Mouse (Mus musculus): ENCODE measurements around the gene Bsn. TPM values are rescaled to one million over a fixed set of nuclear protein-coding genes. Genes with fewer than 3 reads are reported as not detected.

Gene Bsn
- polyA plus RNA-seq, 1 experiment: 70.0 TPM

DNA sequence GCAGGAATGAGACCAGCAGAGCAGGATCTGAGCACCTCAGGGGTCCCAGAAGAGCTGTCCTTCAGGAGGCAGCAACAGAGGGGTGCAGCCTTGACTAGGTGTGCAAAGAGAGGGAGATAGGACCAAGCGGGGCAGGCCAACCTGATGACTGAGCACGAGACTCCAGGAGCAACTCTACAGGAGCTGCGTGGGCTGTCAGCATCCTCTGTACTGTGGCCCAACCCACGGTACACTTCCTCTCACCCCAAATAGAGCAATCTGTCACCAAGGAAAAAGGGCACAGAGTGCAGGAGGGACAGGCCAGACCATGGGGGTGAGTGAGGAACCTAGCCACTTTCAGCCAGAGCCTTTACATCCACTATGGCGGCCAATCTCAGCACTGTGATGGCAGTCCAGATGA is 33.4 kb downstream of the Bsn start:
- no peak overlapping the region for H3K4me3 ChIP-seq (replicated peaks; ENCODE audit: insufficient read depth, low read depth, low read length)
- DNase-seq: peak; percentile 75 to 88
- H3K4me1 ChIP-seq (ENCODE audit: control insufficient read depth, insufficient read depth, low read length): peaks cover 65% of the 10 kb centered on the region
- WGBS: 17% methylated on average over 5 of the region's 5 CpGs
- TF ChIP-seq CTCF (IDR thresholded peaks at IDR 0.05; ENCODE audit: borderline replicate concordance, insufficient read depth, low read depth, low read length): no peak
- TF ChIP-seq POLR2A (IDR thresholded peaks at IDR 0.05; ENCODE audit: borderline replicate concordance, insufficient read depth, low read length): 0 out of 2 replicates have a peak, but pooled peaks have one; percentile 21
- peak overlapping the region; percentile 98 for H3K27ac ChIP-seq (ENCODE audit: insufficient read depth, low read length)
- no peaks in the 10 kb centered on the region for H3K27me3 ChIP-seq (ENCODE audit: control insufficient read depth, insufficient read depth, low read length)

DNA sequence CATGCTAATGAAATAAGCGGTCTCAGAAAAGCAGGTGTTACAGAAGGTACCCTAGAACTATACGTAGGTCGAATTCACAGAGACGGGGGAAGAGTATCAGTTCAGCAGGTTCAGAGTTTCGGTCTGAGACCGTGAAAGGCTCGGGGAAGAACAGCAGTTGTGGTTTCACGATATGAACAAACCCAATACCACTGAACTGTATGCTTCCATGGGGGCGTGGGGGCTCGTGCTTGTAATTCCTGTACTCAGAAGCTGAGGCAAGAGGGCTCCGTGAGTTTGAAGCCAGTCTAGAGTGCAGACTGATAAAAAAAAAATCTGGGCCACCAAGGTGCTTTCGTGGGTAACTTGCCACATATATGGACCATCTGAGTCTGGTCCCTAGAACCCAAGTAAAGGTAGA is 35.4 kb downstream of the Bsn start:
- WGBS: 64% methylated on average over 12 of the region's 12 CpGs
- H3K27ac ChIP-seq (ENCODE audit: insufficient read depth, low read length): peak overlapping the region; percentile 91

DNA sequence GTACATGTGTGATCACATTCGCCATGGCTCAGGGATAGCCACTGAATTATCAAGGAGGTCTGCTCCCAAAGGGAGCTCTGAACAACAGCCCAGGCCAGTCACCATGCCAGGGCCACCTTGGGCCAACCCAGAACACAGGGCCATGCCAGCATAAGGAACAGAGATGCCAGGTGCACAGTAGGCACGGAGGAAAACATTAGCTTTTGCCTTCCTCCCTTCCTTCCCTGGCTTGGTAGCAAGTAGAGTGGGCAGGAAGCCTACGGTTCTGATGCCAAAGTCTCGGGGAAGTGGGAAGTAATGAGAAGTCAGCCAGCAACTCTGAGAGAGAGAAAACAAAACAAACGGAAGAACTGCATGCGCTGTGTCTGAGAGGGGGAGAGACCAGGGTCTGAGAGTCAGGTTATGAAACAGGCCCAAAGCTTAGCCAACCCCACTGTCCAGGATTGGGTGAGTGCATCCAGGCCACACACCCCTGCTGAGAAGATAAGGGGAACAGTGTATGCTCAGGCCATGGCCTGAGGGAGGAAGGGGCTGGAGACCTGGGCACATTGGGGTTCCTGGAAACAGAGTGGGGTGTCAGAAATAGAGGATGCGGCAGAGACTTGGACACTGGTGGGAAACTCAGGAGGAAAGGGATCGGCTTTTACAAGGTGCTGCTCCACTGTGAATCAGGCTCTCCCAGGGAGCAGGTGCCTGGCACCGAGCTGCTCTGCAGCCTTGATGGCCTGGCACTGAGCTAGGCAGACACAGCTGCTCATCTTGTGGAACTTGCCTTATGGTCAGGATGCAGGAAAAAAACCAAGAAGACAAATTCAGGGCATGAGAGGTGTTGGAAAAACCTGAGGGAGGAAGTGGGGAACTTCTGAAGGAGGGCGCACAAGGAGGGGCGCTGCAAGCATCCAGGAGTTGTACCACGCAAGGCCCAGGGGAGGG is 36.4 kb downstream of the Bsn start:
- WGBS: 9% methylated on average over 12 of the region's 12 CpGs
- Histone ChIP-seq H3K27me3 (ENCODE audit: control insufficient read depth, insufficient read depth, low read length) (no peaks in the 10 kb centered on the region), H3K4me3 (replicated peaks; ENCODE audit: insufficient read depth, low read depth, low read length) (peak overlapping the region; percentile 1), H3K4me1 (ENCODE audit: control insufficient read depth, insufficient read depth, low read length) (peaks cover 63% of the 10 kb centered on the region), H3K27ac (ENCODE audit: insufficient read depth, low read length) (peak overlapping the region; percentile 91)
- TF ChIP-seq POLR2A (IDR thresholded peaks at IDR 0.05; ENCODE audit: borderline replicate concordance, insufficient read depth, low read length) (no peak; the same call in 1 of the 2 replicates), CTCF (IDR thresholded peaks at IDR 0.05; ENCODE audit: borderline replicate concordance, insufficient read depth, low read depth, low read length) (no peak)
- peak; percentile 96 to 98 for DNase-seq

More for the DNA sequence above, 35.4 kb downstream of the Bsn start:
- no peak for TF ChIP-seq POLR2A (IDR thresholded peaks at IDR 0.05; ENCODE audit: borderline replicate concordance, insufficient read depth, low read length)
- TF ChIP-seq CTCF (IDR thresholded peaks at IDR 0.05; ENCODE audit: borderline replicate concordance, insufficient read depth, low read depth, low read length): no peak
- H3K4me3 ChIP-seq (replicated peaks; ENCODE audit: insufficient read depth, low read depth, low read length): no peak overlapping the region
- no peaks in the 10 kb centered on the region for H3K27me3 ChIP-seq (ENCODE audit: control insufficient read depth, insufficient read depth, low read length)
- H3K4me1 ChIP-seq (ENCODE audit: control insufficient read depth, insufficient read depth, low read length): peaks cover 69% of the 10 kb centered on the region
- peak in 1 of 2 experiments; percentile 37 for DNase-seq

DNA sequence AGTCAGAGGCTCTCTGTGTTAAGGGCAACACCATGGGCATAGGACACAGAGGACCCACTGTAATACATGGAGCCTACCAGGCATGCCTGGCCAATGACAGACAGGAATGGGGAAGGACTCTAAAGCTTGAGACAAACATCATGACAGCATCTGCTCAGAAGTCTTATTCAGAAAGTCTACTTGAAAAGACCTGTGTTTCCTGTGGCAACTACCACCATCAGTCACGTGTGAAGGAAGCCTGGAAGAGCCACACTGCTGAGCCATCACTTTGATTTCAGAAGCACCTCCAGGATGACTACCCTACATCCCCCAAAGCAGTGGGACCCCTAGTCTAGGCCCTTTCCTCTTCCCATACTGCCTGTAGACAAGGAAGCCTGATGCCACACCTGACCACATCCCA is 39.7 kb downstream of the Bsn start:
- H3K27me3 ChIP-seq (ENCODE audit: control insufficient read depth, insufficient read depth, low read length): no peaks in the 10 kb centered on the region
- peaks cover 68% of the 10 kb centered on the region for H3K4me1 ChIP-seq (ENCODE audit: control insufficient read depth, insufficient read depth, low read length)
- no peak for DNase-seq
- 36% methylated on average over 1 of the region's 1 CpGs for WGBS
- no peak for TF ChIP-seq CTCF (IDR thresholded peaks at IDR 0.05; ENCODE audit: borderline replicate concordance, insufficient read depth, low read depth, low read length)
- TF ChIP-seq POLR2A (IDR thresholded peaks at IDR 0.05; ENCODE audit: borderline replicate concordance, insufficient read depth, low read length): no peak
- no peak overlapping the region for H3K4me3 ChIP-seq (replicated peaks; ENCODE audit: insufficient read depth, low read depth, low read length)
- H3K27ac ChIP-seq (ENCODE audit: insufficient read depth, low read length): peak overlapping the region; percentile 55

DNA sequence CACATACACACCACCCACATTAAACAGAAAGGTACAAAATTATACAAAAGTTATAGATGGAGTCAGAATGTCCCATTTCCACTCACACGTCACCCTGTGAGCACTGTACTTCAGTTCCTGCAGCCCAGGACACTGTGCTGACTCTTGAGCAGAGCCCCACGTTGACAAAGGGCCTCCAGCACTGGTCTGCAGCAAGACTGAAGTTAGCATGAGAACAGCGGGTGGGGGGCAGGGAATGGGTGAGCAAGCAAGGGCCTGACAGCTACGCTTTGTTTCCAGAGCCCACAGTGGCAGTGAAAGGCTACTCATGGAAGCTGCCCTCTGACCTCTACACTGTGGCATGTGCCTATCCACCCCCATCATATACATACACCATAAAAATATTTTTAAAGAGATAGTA is 40.4 kb downstream of the Bsn start:
- Histone ChIP-seq H3K4me3 (replicated peaks; ENCODE audit: insufficient read depth, low read depth, low read length) (no peak overlapping the region), H3K27ac (ENCODE audit: insufficient read depth, low read length) (0 out of 2 replicates have a peak overlapping the region, but pooled peaks have one; percentile 17), H3K4me1 (ENCODE audit: control insufficient read depth, insufficient read depth, low read length) (peaks cover 70% of the 10 kb centered on the region), H3K27me3 (ENCODE audit: control insufficient read depth, insufficient read depth, low read length) (no peaks in the 10 kb centered on the region)
- DNase-seq: peak in 1 of 2 experiments; percentile 17
- WGBS: 39% methylated on average over 4 of the region's 4 CpGs
- TF ChIP-seq CTCF (IDR thresholded peaks at IDR 0.05; ENCODE audit: borderline replicate concordance, insufficient read depth, low read depth, low read length): no peak
- no peak for TF ChIP-seq POLR2A (IDR thresholded peaks at IDR 0.05; ENCODE audit: borderline replicate concordance, insufficient read depth, low read length)

DNA sequence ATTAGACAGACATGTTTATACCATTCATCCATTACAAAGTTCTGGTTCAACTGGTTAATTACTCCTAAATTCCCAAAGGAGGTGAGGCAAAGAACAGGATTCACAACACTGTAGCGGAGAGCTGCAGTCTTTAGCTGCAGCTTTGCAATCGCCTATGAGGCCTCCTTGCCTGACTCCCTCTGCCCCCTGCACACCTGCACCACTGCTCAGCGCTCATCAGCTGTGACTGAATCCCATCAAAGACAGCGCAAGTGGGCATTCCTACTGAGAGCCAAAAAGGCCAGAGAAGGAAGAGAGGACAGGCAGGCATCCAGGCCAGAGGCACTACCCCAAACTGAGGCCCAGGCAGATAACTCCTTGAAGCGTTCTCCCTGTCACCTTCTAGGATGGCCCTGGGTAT is 42.6 kb downstream of the Bsn start:
- Histone ChIP-seq H3K4me1 (ENCODE audit: control insufficient read depth, insufficient read depth, low read length) (peaks cover 70% of the 10 kb centered on the region), H3K27ac (ENCODE audit: insufficient read depth, low read length) (peak overlapping the region; percentile 69), H3K4me3 (replicated peaks; ENCODE audit: insufficient read depth, low read depth, low read length) (no peak overlapping the region), H3K27me3 (ENCODE audit: control insufficient read depth, insufficient read depth, low read length) (no peaks in the 10 kb centered on the region)
- no peak for TF ChIP-seq CTCF (IDR thresholded peaks at IDR 0.05; ENCODE audit: borderline replicate concordance, insufficient read depth, low read depth, low read length)
- no peak for TF ChIP-seq POLR2A (IDR thresholded peaks at IDR 0.05; ENCODE audit: borderline replicate concordance, insufficient read depth, low read length)
- DNase-seq: peak in 1 of 2 experiments; percentile 41
- WGBS: 54% methylated on average over 5 of the region's 5 CpGs

DNA sequence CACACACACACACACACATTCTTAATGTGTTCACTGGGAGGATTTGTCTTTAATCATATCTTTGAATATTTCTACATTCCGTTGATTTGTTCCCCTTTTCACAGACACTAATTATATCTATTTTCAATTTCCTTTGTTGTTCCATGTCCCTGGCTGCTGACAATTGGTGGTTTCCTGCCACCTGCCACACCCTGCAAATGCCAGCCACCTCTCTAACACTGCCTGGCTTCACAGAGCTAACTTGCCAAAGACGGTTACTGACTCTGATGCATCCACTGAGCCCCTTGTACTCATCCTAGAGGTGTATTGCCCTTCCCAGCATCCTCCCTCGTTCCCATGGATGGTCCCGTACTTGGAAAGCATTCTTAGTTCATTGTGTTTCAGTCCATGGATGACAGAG is 43.7 kb downstream of the Bsn start:
- peak; percentile 78 to 87 for DNase-seq
- Histone ChIP-seq H3K27ac (ENCODE audit: insufficient read depth, low read length) (peak overlapping the region; percentile 73), H3K4me3 (replicated peaks; ENCODE audit: insufficient read depth, low read depth, low read length) (no peak overlapping the region), H3K4me1 (ENCODE audit: control insufficient read depth, insufficient read depth, low read length) (peaks cover 68% of the 10 kb centered on the region), H3K27me3 (ENCODE audit: control insufficient read depth, insufficient read depth, low read length) (no peaks in the 10 kb centered on the region)
- WGBS: 13% methylated on average over 4 of the region's 4 CpGs
- TF ChIP-seq POLR2A (IDR thresholded peaks at IDR 0.05; ENCODE audit: borderline replicate concordance, insufficient read depth, low read length): peak; percentile 28; the same call in 1 of the 2 replicates
- TF ChIP-seq CTCF (IDR thresholded peaks at IDR 0.05; ENCODE audit: borderline replicate concordance, insufficient read depth, low read depth, low read length): no peak
